Mouse (Mus musculus): ENCODE data around the gene St6gal1. TPM values are rescaled to one million over a fixed set of nuclear protein-coding genes. Genes with fewer than 3 reads are reported as not detected.
A peak's percentile ranks its signal among the peaks of the same experiment; 100 is the strongest.

The St6gal1 gene
- polyA plus RNA-seq, 1 experiment from 2014 or later: 17.6 TPM

DNA sequence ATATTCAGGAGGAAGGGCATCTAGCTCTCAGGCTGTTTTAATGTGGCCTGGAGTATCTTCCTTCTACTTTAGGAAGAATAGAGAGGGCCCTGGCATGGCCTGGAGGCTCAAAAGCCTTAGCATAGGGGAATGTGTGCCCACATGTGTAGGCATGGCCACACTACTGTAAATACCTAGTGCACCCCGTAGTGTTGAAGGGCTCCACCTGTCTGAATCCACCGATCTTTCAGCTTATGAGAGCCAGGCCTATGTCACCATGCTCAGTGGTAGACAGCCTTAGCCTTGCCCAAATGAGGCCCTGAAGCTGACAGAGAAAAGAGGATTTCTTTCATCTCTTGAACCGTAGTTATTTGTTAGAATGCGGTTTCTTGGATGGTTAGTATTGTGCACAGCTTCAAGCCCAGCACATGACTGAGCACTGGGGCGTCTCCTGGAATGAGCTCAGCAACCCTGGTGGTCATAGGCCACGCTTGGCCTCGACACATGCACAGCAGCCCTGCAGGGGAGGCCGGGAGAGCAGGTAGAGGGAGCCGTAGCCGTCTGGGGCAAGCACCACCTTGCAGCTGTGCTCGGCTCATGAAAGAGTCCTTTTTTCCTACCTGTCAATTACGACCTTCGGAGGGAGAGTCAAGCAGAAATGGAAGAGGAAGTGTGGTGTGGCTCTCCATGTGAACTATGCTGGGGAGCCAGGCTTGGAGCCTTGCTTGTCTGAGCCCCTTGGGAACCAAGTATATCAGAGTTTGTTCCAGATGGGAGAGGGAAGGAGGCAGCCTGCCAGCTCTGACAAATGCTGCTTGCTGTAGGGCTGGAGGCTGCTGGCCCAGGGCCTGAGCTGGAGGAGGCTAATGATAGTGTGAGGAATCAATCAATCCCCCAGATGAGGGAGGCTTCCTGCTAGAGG lies 15.8 kb downstream of the St6gal1 start:
- peak overlapping the region; percentile 37; the same call in 1 of the 2 replicates for H3K9ac ChIP-seq (ENCODE audit: low read length)
- peaks cover 35% of the 10 kb centered on the region for H3K4me1 ChIP-seq (ENCODE audit: control insufficient read depth, insufficient read depth, low read length)
- peak; percentile 87 for ATAC-seq (ENCODE audit: insufficient read depth, low FRiP score)
- WGBS: 27% methylated on average over 13 of the region's 13 CpGs
- no peak overlapping the region for H3K4me3 ChIP-seq (replicated peaks; ENCODE audit: low read length)
- peak overlapping the region; percentile 76 for H3K27ac ChIP-seq (ENCODE audit: low read length)
- no peaks in the 10 kb centered on the region for H3K36me3 ChIP-seq (ENCODE audit: control insufficient read depth, insufficient read depth, low read length)
- H3K27me3 ChIP-seq (ENCODE audit: control insufficient read depth, insufficient read depth, low read length): no peaks in the 10 kb centered on the region
- no peaks in the 10 kb centered on the region for H3K9me3 ChIP-seq (replicated peaks; ENCODE audit: control insufficient read depth, low read length)
- H3K4me2 ChIP-seq (ENCODE audit: low read depth, low read length): no peak overlapping the region; the same call in 1 of the 2 replicates

DNA sequence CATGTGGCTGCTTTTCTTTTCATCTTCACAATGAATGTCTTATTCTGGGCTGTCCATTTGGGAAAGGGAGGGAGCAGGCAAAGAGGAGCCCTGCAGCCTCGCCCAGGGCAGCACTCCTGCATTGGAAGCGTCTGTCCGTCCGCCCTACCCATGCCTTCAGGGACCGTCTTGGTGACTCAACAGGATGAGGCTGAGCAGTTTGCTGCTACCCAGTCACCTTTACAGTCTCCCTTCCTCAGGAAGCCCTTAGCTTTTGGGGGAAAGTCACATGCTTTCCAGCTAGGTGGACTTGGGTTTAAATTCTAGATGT lies 16.4 kb downstream of the St6gal1 start:
- H3K27ac ChIP-seq (ENCODE audit: low read length): peak overlapping the region; percentile 76; the same call in 1 of the 2 replicates

DNA sequence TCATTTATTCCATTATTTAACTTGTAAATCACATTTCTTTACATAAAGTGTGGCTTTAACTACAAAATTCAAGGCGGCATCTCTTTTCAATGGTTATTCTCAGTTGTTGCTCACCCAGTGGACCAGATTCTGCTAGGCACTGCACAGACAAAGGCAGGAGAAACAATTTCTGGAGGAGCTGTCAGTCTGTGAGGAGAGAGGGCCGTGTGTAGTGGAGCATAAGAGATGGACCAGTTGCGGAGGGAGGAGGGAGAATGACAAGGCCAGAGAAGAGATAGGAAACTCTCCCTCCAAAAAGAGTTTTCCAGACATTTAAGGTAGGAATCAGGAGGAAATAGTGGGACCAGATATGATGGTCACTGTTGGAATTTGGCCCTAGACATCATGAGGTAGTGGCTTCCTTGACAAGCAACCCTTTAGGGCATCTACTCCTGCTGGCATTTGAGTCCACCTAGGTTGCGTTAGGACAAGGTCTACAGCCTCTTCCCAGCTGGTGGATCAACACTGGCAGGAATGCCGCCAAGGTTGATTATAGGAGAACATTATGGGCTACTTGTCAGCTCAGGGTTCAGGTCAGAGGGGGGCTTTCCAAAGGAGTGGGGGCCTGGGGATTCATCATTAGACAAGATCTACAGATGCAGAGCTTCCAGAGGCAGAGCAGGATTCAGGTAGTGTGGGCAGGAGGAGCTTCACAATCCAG lies 19.3 kb downstream of the St6gal1 start:
- no peak overlapping the region for H3K27ac ChIP-seq (ENCODE audit: low read length)
- no peaks in the 10 kb centered on the region for H3K27me3 ChIP-seq (ENCODE audit: control insufficient read depth, insufficient read depth, low read length)
- peaks cover 21% of the 10 kb centered on the region for H3K4me1 ChIP-seq (ENCODE audit: control insufficient read depth, insufficient read depth, low read length)
- no peaks in the 10 kb centered on the region for H3K9me3 ChIP-seq (replicated peaks; ENCODE audit: control insufficient read depth, low read length)
- H3K4me2 ChIP-seq (ENCODE audit: low read depth, low read length): no peak overlapping the region
- ATAC-seq (ENCODE audit: insufficient read depth, low FRiP score): no peak
- whole genome bisulfite sequencing: 82% methylated on average over 5 of the region's 5 CpGs
- no peaks in the 10 kb centered on the region for H3K36me3 ChIP-seq (ENCODE audit: control insufficient read depth, insufficient read depth, low read length)
- H3K4me3 ChIP-seq (replicated peaks; ENCODE audit: low read length): no peak overlapping the region
- H3K9ac ChIP-seq (ENCODE audit: low read length): no peak overlapping the region

More for the DNA sequence above, 16.4 kb downstream of the St6gal1 start:
- Histone ChIP-seq H3K27me3 (ENCODE audit: control insufficient read depth, insufficient read depth, low read length) (no peaks in the 10 kb centered on the region), H3K9me3 (replicated peaks; ENCODE audit: control insufficient read depth, low read length) (no peaks in the 10 kb centered on the region), H3K9ac (ENCODE audit: low read length) (no peak overlapping the region; the same call in 1 of the 2 replicates), H3K4me2 (ENCODE audit: low read depth, low read length) (no peak overlapping the region), H3K36me3 (ENCODE audit: control insufficient read depth, insufficient read depth, low read length) (no peaks in the 10 kb centered on the region), H3K4me1 (ENCODE audit: control insufficient read depth, insufficient read depth, low read length) (peaks cover 35% of the 10 kb centered on the region), H3K4me3 (replicated peaks; ENCODE audit: low read length) (no peak overlapping the region)
- WGBS: 40% methylated on average over 5 of the region's 5 CpGs
- ATAC-seq (ENCODE audit: insufficient read depth, low FRiP score): no peak

GRCm38 (mm10) chr16:23244486-23244885 lies 19.9 kb downstream of the St6gal1 start:
- no peak overlapping the region for H3K9ac ChIP-seq (ENCODE audit: low read length)
- no peak overlapping the region for H3K4me3 ChIP-seq (replicated peaks; ENCODE audit: low read length)
- no peaks in the 10 kb centered on the region for H3K9me3 ChIP-seq (replicated peaks; ENCODE audit: control insufficient read depth, low read length)
- peaks cover 21% of the 10 kb centered on the region for H3K4me1 ChIP-seq (ENCODE audit: control insufficient read depth, insufficient read depth, low read length)
- H3K36me3 ChIP-seq (ENCODE audit: control insufficient read depth, insufficient read depth, low read length): no peaks in the 10 kb centered on the region
- H3K4me2 ChIP-seq (ENCODE audit: low read depth, low read length): no peak overlapping the region
- ATAC-seq (ENCODE audit: insufficient read depth, low FRiP score): no peak
- H3K27ac ChIP-seq (ENCODE audit: low read length): no peak overlapping the region
- 89% methylated on average over 7 of the region's 7 CpGs for WGBS
- no peaks in the 10 kb centered on the region for H3K27me3 ChIP-seq (ENCODE audit: control insufficient read depth, insufficient read depth, low read length)

DNA sequence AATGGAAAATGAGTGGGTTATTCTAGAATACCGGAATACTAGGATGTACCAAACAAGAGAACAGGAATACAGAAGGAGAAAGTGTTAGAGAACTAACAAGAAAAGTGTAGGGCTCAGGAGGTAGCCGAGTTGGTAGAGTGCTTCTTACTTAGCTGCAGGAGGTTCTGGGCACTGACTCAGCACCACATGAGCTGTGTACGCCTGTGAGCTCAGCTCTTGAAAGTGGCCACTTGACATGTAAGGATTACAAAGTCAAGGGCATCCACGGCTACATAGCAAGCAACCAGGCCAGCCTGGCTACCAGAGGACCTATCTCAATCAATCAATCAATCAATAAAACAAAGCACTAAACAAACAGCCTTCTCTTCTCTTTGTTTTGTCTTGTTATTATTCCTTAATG lies 24.7 kb downstream of the St6gal1 start:
- 70% methylated on average over 4 of the region's 4 CpGs for WGBS
- Histone ChIP-seq H3K36me3 (ENCODE audit: control insufficient read depth, insufficient read depth, low read length) (no peaks in the 10 kb centered on the region), H3K27me3 (ENCODE audit: control insufficient read depth, insufficient read depth, low read length) (no peaks in the 10 kb centered on the region), H3K27ac (ENCODE audit: low read length) (no peak overlapping the region), H3K9me3 (replicated peaks; ENCODE audit: control insufficient read depth, low read length) (no peaks in the 10 kb centered on the region), H3K4me2 (ENCODE audit: low read depth, low read length) (no peak overlapping the region), H3K4me3 (replicated peaks; ENCODE audit: low read length) (no peak overlapping the region), H3K4me1 (ENCODE audit: control insufficient read depth, insufficient read depth, low read length) (peaks cover 28% of the 10 kb centered on the region), H3K9ac (ENCODE audit: low read length) (no peak overlapping the region)
- no peak for ATAC-seq (ENCODE audit: insufficient read depth, low FRiP score)

GRCm38 (mm10) chr16:23249762-23250161 lies 25.2 kb downstream of the St6gal1 start:
- Histone ChIP-seq H3K9ac (ENCODE audit: low read length) (no peak overlapping the region), H3K4me2 (ENCODE audit: low read depth, low read length) (no peak overlapping the region), H3K36me3 (ENCODE audit: control insufficient read depth, insufficient read depth, low read length) (no peaks in the 10 kb centered on the region), H3K4me3 (replicated peaks; ENCODE audit: low read length) (no peak overlapping the region), H3K27ac (ENCODE audit: low read length) (no peak overlapping the region; the same call in 1 of the 2 replicates), H3K9me3 (replicated peaks; ENCODE audit: control insufficient read depth, low read length) (no peaks in the 10 kb centered on the region), H3K4me1 (ENCODE audit: control insufficient read depth, insufficient read depth, low read length) (peaks cover 28% of the 10 kb centered on the region), H3K27me3 (ENCODE audit: control insufficient read depth, insufficient read depth, low read length) (no peaks in the 10 kb centered on the region)
- ATAC-seq (ENCODE audit: insufficient read depth, low FRiP score): no peak
- 57% methylated on average over 6 of the region's 6 CpGs for WGBS

- Histone ChIP-seq H3K4me2 (ENCODE audit: low read depth, low read length) (peak overlapping the region; percentile 30), H3K27ac (ENCODE audit: low read length) (no peak overlapping the region; the same call in 1 of the 2 replicates), H3K4me3 (replicated peaks; ENCODE audit: low read length) (no peak overlapping the region), H3K27me3 (ENCODE audit: control insufficient read depth, insufficient read depth, low read length) (no peaks in the 10 kb centered on the region), H3K36me3 (ENCODE audit: control insufficient read depth, insufficient read depth, low read length) (no peaks in the 10 kb centered on the region), H3K9ac (ENCODE audit: low read length) (peak overlapping the region; percentile 3; the same call in 1 of the 2 replicates), H3K9me3 (replicated peaks; ENCODE audit: control insufficient read depth, low read length) (no peaks in the 10 kb centered on the region), H3K4me1 (ENCODE audit: control insufficient read depth, insufficient read depth, low read length) (peaks cover 28% of the 10 kb centered on the region)
- 32% methylated on average over 15 of the region's 15 CpGs for WGBS
- peak; percentile 12; the same call in 1 of the 2 replicates for ATAC-seq (ENCODE audit: insufficient read depth, low FRiP score)
Observed at GRCm38 (mm10) chr16:23250556-23251444, 26.3 kb downstream of the St6gal1 start.

DNA sequence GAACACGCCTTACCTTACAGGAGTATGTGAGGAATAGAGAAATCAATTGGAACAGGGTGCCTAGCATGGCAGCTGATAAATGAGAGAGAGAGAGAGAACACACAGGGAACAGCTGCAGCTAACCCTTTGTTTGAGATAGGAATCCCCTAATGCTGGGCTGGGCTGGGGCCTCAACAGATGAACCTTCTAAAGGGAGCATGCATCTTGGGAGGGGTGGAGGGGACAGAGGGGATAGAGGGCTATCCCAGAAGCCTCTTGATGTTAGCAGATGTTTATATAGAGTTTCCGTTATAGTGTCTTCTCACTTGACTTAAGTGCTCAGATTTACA lies 26.9 kb downstream of the St6gal1 start:
- no peak overlapping the region for H3K27ac ChIP-seq (ENCODE audit: low read length)
- WGBS: 61% methylated on average over 2 of the region's 2 CpGs
- H3K4me2 ChIP-seq (ENCODE audit: low read depth, low read length): no peak overlapping the region
- no peak for ATAC-seq (ENCODE audit: insufficient read depth, low FRiP score)
- peak overlapping the region; percentile 3; the same call in 1 of the 2 replicates for H3K9ac ChIP-seq (ENCODE audit: low read length)
- H3K27me3 ChIP-seq (ENCODE audit: control insufficient read depth, insufficient read depth, low read length): no peaks in the 10 kb centered on the region
- H3K36me3 ChIP-seq (ENCODE audit: control insufficient read depth, insufficient read depth, low read length): no peaks in the 10 kb centered on the region
- no peak overlapping the region for H3K4me3 ChIP-seq (replicated peaks; ENCODE audit: low read length)
- H3K4me1 ChIP-seq (ENCODE audit: control insufficient read depth, insufficient read depth, low read length): peaks cover 28% of the 10 kb centered on the region
- no peaks in the 10 kb centered on the region for H3K9me3 ChIP-seq (replicated peaks; ENCODE audit: control insufficient read depth, low read length)
